Mouse (Mus musculus): ENCODE results near the gene Gm28035. TPM values are rescaled to one million over a fixed set of nuclear protein-coding genes. Genes with fewer than 3 reads are reported as not detected.

Gene Gm28035
- polyA plus RNA-seq, 1 experiment from 2014 or later = 0.20 TPM

GRCm38 (mm10) chr2:30268371-30268770 lies 28.0 kb downstream of the Gm28035 start:
- DNase-seq (ENCODE audit: low spot score) (no peak), ATAC-seq (replicated peaks; ENCODE audit: low FRiP score, low read depth) (no peak)
- no peak overlapping the region; the same call in 1 of the 2 replicates for H3K27ac ChIP-seq
- H3K4me2 ChIP-seq (ENCODE audit: low read length) = no peak overlapping the region
- peaks cover 26% of the 10 kb centered on the region for H3K4me1 ChIP-seq (replicated peaks; ENCODE audit: insufficient read depth, low read length)
- WGBS = 49% methylated on average over 4 of the region's 4 CpGs
- H3K36me3 ChIP-seq (ENCODE audit: insufficient read depth, low read length) = peaks cover 10% of the 10 kb centered on the region; the same call in 1 of the 2 replicates
- H3K9me3 ChIP-seq (replicated peaks; ENCODE audit: low read length) = no peaks in the 10 kb centered on the region
- H3K9ac ChIP-seq (ENCODE audit: low read depth, low read length) = no peak overlapping the region
- TF ChIP-seq CTCF (IDR thresholded peaks at IDR 0.05; ENCODE audit: low read depth) = no peak; the same call in 1 of the 2 replicates
- no peaks in the 10 kb centered on the region for H3K27me3 ChIP-seq (ENCODE audit: insufficient read depth, low read length)
- no peak overlapping the region for H3K4me3 ChIP-seq (replicated peaks; ENCODE audit: low read depth, low read length)

- DNase-seq (ENCODE audit: low spot score) = no peak
- H3K36me3 ChIP-seq (ENCODE audit: insufficient read depth, low read length) = 0 out of 2 replicates have a peak, but pooled peaks cover under 1% of the 10 kb centered on the region
- ATAC-seq (replicated peaks; ENCODE audit: low FRiP score, low read depth) = no peak
- peaks cover 26% of the 10 kb centered on the region for H3K4me1 ChIP-seq (replicated peaks; ENCODE audit: insufficient read depth, low read length)
- H3K27ac ChIP-seq = peak overlapping the region; percentile 40; the same call in 1 of the 2 replicates
- no peaks in the 10 kb centered on the region for H3K9me3 ChIP-seq (replicated peaks; ENCODE audit: low read length)
- no peak overlapping the region for H3K4me3 ChIP-seq (replicated peaks; ENCODE audit: low read depth, low read length)
- H3K9ac ChIP-seq (ENCODE audit: low read depth, low read length) = no peak overlapping the region
- H3K4me2 ChIP-seq (ENCODE audit: low read length) = no peak overlapping the region
- WGBS = 85% methylated on average over 17 of the region's 17 CpGs
- no peaks in the 10 kb centered on the region for H3K27me3 ChIP-seq (ENCODE audit: insufficient read depth, low read length)
- no peak for TF ChIP-seq CTCF (IDR thresholded peaks at IDR 0.05; ENCODE audit: low read depth)
Measured at GRCm38 (mm10) chr2:30269241-30269990, 29.0 kb downstream of the Gm28035 start.

DNA sequence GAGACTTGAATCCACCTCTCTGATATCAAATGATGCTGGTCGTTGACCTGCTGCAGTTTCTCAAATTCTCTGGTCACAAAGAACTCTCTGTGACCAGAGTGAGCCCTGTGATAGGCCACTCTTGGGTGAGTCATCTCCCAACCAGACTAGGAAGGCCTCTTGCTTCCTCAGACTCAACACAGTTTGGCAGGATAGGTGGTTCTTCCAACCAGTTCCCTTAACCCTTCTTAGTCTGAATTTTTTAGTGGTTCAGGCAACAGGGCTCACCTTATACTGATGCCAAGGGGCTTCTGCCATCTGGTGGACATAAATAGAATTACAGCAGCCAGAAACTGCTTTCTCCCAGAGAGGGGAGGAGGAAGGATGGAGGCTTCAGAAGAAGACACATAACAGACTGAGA lies 29.8 kb downstream of the Gm28035 start:
- no peaks in the 10 kb centered on the region for H3K36me3 ChIP-seq (ENCODE audit: insufficient read depth, low read length)
- peak overlapping the region; percentile 40; the same call in 1 of the 2 replicates for H3K27ac ChIP-seq
- H3K4me1 ChIP-seq (replicated peaks; ENCODE audit: insufficient read depth, low read length) = peaks cover 21% of the 10 kb centered on the region
- peak; percentile 67 for ATAC-seq (replicated peaks; ENCODE audit: low FRiP score, low read depth)
- no peak overlapping the region for H3K9ac ChIP-seq (ENCODE audit: low read depth, low read length)
- H3K4me3 ChIP-seq (replicated peaks; ENCODE audit: low read depth, low read length) = no peak overlapping the region
- peak; percentile 98 for TF ChIP-seq CTCF (IDR thresholded peaks at IDR 0.05; ENCODE audit: low read depth)
- H3K4me2 ChIP-seq (ENCODE audit: low read length) = no peak overlapping the region
- 26% methylated on average over 1 of the region's 1 CpGs for WGBS
- DNase-seq (ENCODE audit: low spot score) = peak; percentile 94
- no peaks in the 10 kb centered on the region for H3K27me3 ChIP-seq (ENCODE audit: insufficient read depth, low read length)
- no peaks in the 10 kb centered on the region for H3K9me3 ChIP-seq (replicated peaks; ENCODE audit: low read length)

DNA sequence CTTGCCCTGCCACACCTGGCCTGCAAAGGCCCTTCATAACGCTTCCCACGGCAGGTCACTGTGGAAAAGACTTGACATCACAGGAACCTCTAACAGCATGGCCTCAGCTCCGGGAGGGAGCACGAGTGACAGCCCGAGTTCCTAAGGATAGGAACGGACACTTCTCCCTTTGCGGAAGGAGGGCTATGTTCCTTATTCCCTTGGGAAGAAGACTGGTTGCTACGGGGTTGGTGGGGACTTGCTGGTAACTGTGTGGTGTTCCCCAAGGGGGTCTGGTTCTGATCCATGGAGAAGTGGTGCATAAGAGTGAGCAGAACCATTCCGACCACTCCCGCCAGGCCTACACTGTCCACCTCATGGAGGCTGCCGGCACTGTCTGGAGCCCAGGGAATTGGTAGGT lies 40.4 kb downstream of the Gm28035 start, which contains the start of gene Gm28038:
TSS of gene Gm28038 (plus strand) at position 301 of the 400 bp plus-strand sequence.
- 88% methylated on average over 11 of the region's 11 CpGs for WGBS
- Histone ChIP-seq H3K9me3 (replicated peaks; ENCODE audit: low read length) (no peaks in the 10 kb centered on the region), H3K27ac (no peak within 1 kb of the TSS), H3K9ac (ENCODE audit: low read depth, low read length) (no peak within 1 kb of the TSS), H3K27me3 (ENCODE audit: insufficient read depth, low read length) (no peaks in the 10 kb centered on the region), H3K4me1 (replicated peaks; ENCODE audit: insufficient read depth, low read length) (peaks cover 8% of the 10 kb centered on the region), H3K4me2 (ENCODE audit: low read length) (no peak within 1 kb of the TSS), H3K36me3 (ENCODE audit: insufficient read depth, low read length) (no peaks in the 10 kb centered on the region), H3K4me3 (replicated peaks; ENCODE audit: low read depth, low read length) (no peak within 1 kb of the TSS)
- no peak for TF ChIP-seq CTCF (IDR thresholded peaks at IDR 0.05; ENCODE audit: low read depth)
- no peak for DNase-seq (ENCODE audit: low spot score)
- no peak for ATAC-seq (replicated peaks; ENCODE audit: low FRiP score, low read depth)

DNA sequence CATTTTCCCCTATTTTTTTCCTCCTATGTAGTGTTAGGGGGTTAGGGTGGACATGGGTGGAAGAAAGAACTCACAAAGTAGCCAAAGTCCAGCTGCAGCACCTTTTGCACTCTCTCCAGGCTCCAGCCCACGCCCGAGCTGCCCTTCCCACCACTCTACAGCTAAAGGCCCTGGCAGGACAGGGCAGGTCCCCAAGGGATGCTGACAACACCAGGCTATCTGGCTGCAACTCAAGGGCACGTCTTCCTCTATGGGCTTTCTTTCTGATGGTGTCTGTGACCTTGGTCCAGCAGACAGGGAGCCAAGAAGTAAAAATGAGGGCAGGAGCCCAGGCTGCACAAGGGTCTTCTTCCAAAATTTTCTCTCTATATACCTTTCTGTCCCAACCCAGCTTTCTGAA lies 41.3 kb downstream of the Gm28035 start:
- no peaks in the 10 kb centered on the region for H3K36me3 ChIP-seq (ENCODE audit: insufficient read depth, low read length)
- TF ChIP-seq CTCF (IDR thresholded peaks at IDR 0.05; ENCODE audit: low read depth) = no peak
- DNase-seq (ENCODE audit: low spot score) (no peak), ATAC-seq (replicated peaks; ENCODE audit: low FRiP score, low read depth) (no peak)
- H3K27me3 ChIP-seq (ENCODE audit: insufficient read depth, low read length) = no peaks in the 10 kb centered on the region
- no peak overlapping the region for H3K9ac ChIP-seq (ENCODE audit: low read depth, low read length)
- peaks cover 8% of the 10 kb centered on the region for H3K4me1 ChIP-seq (replicated peaks; ENCODE audit: insufficient read depth, low read length)
- WGBS = 87% methylated on average over 3 of the region's 3 CpGs
- H3K4me2 ChIP-seq (ENCODE audit: low read length) = no peak overlapping the region
- H3K4me3 ChIP-seq (replicated peaks; ENCODE audit: low read depth, low read length) = no peak overlapping the region
- H3K27ac ChIP-seq = no peak overlapping the region
- no peaks in the 10 kb centered on the region for H3K9me3 ChIP-seq (replicated peaks; ENCODE audit: low read length)

GRCm38 (mm10) chr2:30283193-30283592 lies 42.8 kb downstream of the Gm28035 start:
- 77% methylated on average over 2 of the region's 2 CpGs for WGBS
- DNase-seq (ENCODE audit: low spot score) (no peak), ATAC-seq (replicated peaks; ENCODE audit: low FRiP score, low read depth) (no peak)
- Histone ChIP-seq H3K9ac (ENCODE audit: low read depth, low read length) (no peak overlapping the region), H3K4me1 (replicated peaks; ENCODE audit: insufficient read depth, low read length) (peaks cover 19% of the 10 kb centered on the region), H3K27ac (no peak overlapping the region), H3K27me3 (ENCODE audit: insufficient read depth, low read length) (no peaks in the 10 kb centered on the region), H3K4me3 (replicated peaks; ENCODE audit: low read depth, low read length) (no peak overlapping the region), H3K4me2 (ENCODE audit: low read length) (no peak overlapping the region), H3K9me3 (replicated peaks; ENCODE audit: low read length) (no peaks in the 10 kb centered on the region), H3K36me3 (ENCODE audit: insufficient read depth, low read length) (no peaks in the 10 kb centered on the region)
- TF ChIP-seq CTCF (IDR thresholded peaks at IDR 0.05; ENCODE audit: low read depth) = no peak
